Mouse (Mus musculus) adrenal gland, adult 2 months (tissue): Measurements from ENCODE around the gene Gm4131. TPM values are rescaled to one million over a fixed set of nuclear protein-coding genes. Genes with fewer than 3 reads are reported as not detected.

Source experiments
- polyA plus RNA-seq: library from polyadenylated mRNA; depleted of rRNA; stranded (reverse); fragments of >200 nt; gene quantifications from 2 replicates; pipeline ENCODE4 v1.2.3, GENCODE M21; 2012; rRNA removed
- total RNA-seq, 2 experiments: library from RNA; stranded (reverse); gene quantifications; 2 replicates each; pipeline ENCODE4 v1.2.3; 2021

Gene Gm4131
- total and polyA plus RNA-seq, 3 experiments: not detected

Other genes with a start within 250 kb of the Gm4131 start
- gene Gucy1b2, start 110.6 kb downstream of the Gm4131 start, total RNA-seq: under 1 TPM; 0.81 to 0.97 TPM
- 0.11 and 0.43 TPM in 2 replicates for gene Gucy1b2, start 110.6 kb downstream of the Gm4131 start, polyA plus RNA-seq
- gene Fam124a, start 11.2 kb downstream of the Gm4131 start, total RNA-seq: 1 to 10 TPM; 2.5 to 3.3 TPM
- gene Fam124a, start 11.2 kb downstream of the Gm4131 start, polyA plus RNA-seq: 2.4 and 3.6 TPM in 2 replicates
- not detected for gene Serpine3, start 96.7 kb upstream of the Gm4131 start, total RNA-seq
- not detected in 2 replicates for gene Serpine3, start 96.7 kb upstream of the Gm4131 start, polyA plus RNA-seq
- gene Ints6, start 194.2 kb upstream of the Gm4131 start, total RNA-seq: 10 to 100 TPM; 42.6 to 60.3 TPM
- 13.5 and 16.2 TPM in 2 replicates for gene Ints6, start 194.2 kb upstream of the Gm4131 start, polyA plus RNA-seq